Mouse (Mus musculus) T-helper 1 cell (primary cell): ENCODE measurements around the gene Arpc1b.

ENCODE experiments used
- in situ Hi-C: fragments of 300-600 bp; cut with MboI, MseI; formaldehyde crosslinking; loops from one replicate; pipeline ENCODE4 v1.15.1; 2025; ENCODE audit warnings: high pct_unique_total_duplicates

The Arpc1b gene

GRCm38 (mm10) chr5:145164710-145165109 is 50.7 kb downstream of the Arpc1b start:
- in situ Hi-C loops, result loop anchor here (10.0 kb wide), 1 partner anchor 1790 kb away; no protein-coding TSS in a partner anchor

GRCm38 (mm10) chr5:145165184-145165583 is 51.2 kb downstream of the Arpc1b start:
- in situ Hi-C loops, result loop anchor here (10.0 kb wide), 1 partner anchor 1790 kb away; no protein-coding TSS in a partner anchor

- in situ Hi-C loops, result loop anchor here (10.0 kb wide), 1 partner anchor 1788 kb away; no protein-coding TSS in a partner anchor
Observed at GRCm38 (mm10) chr5:145166536-145167305, 52.7 kb downstream of the Arpc1b start, which contains the start of the genes Ptcd1 and Cpsf4. Ptcd1 (minus strand) TSS chr5:145167108. Cpsf4 (plus strand) TSS chr5:145167213.

- in situ Hi-C loops, result loop anchor here (10.0 kb wide), 1 partner anchor 1788 kb away; no protein-coding TSS in a partner anchor
Observed at GRCm38 (mm10) chr5:145167306-145167661, 53.3 kb downstream of the Arpc1b start.

- in situ Hi-C loops, result no loop called here
Observed at GRCm38 (mm10) chr5:145178461-145178980, 64.5 kb downstream of the Arpc1b start.
